ENCODE assay signal across 8 mouse cellular contexts in the genomic region with DNA sequence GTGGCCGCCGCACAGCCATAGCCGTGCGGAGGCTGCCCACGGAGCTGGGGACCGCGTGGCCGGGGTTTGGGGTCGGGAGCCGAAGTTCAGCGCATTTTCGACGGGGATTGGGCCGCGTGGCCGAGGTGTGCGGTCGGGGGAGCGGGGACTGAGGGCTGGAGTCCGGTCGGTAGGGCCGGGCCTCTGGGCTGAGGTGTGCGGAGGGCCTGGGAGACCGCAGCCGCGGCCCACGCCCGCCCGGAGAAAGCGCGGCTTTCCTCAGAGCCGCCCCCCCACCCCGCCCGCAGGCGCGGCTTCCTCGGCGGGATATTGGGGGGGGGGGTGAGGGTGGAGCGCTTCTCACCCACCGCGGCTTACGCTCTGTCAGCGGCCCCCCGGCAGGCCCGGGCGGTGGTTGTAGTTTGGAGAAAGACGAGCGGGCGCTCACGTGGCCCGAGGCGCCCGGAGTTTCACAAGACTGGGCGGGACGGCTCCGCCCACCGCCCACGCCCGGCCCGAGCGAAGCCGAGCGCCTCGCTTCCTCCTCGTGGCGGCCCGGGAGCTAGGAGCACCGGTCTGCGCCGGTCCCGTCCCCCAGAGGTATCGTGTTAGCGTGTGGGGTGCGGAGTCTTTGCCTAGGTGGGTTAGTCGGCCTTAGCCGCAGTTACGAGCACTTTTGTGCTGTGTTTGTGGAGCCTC. TPM values are rescaled to one million over a fixed set of nuclear protein-coding genes. Genes with fewer than 3 reads are reported as not detected.
DNase-seq lines count a peak whose midpoint lies in the region; ATAC-seq and TF ChIP-seq lines count a peak whose summit lies in the region.

No protein-coding gene starts in this region.

- H3K9me3 ChIP-seq in MEL (replicated peaks; ENCODE audit: insufficient read depth, low read length): no peaks in the 10 kb centered on the region
- no peaks in the 10 kb centered on the region for H3K9me3 ChIP-seq in forebrain, embryonic 16.5 days (ENCODE audit: control insufficient read depth, low read length)

- no peak for TF ChIP-seq CTCF in MEL (IDR thresholded peaks at IDR 0.05 in 2 of 3, conservative IDR thresholded peaks at IDR 0.05 in 1 of 3; ENCODE audit: control insufficient read depth in 1 of 3, insufficient read depth in 1 of 3, low read depth in 2 of 3, low read length in 3 of 3, poor library complexity in 1 of 3, severe bottlenecking in 1 of 3)

- peak overlapping the region; percentile 99 for H3K4me2 ChIP-seq in forebrain, embryonic 16.5 days (ENCODE audit: low read length)

- H3K27ac ChIP-seq in MEL (ENCODE audit: control insufficient read depth, low read depth, low read length): peak overlapping the region; percentile 93
- peak overlapping the region; percentile 93 for H3K27ac ChIP-seq in forebrain, embryonic 16.5 days (ENCODE audit: low read length)

- DNase-seq in MEL (ENCODE audit: low read depth, low spot score): peak; percentile 94
- DNase-seq in cerebellum, adult 18-20 months: peak; percentile 51 to 63
- DNase-seq in heart, postnatal 36 days: peak; percentile 85 to 86
- peak; percentile 81 for DNase-seq in layer of hippocampus, adult 9-11 months
- peak; percentile 92 for DNase-seq in lung, postnatal 10 days
- peak; percentile 76 for DNase-seq in ovary, postnatal 14 days (ENCODE audit: low spot score)
- DNase-seq in thymus, postnatal 36 days: peak; percentile 88 to 92

- TF ChIP-seq EP300 in MEL (IDR thresholded peaks at IDR 0.05; ENCODE audit: low read depth in 1 of 2, low read length in 2 of 2): no peak

- peaks cover 87% of the 10 kb centered on the region for H3K79me2 ChIP-seq in MEL (ENCODE audit: control insufficient read depth, insufficient read depth, low read length, poor library complexity)

- peak overlapping the region; percentile 92 for H3K9ac ChIP-seq in MEL (ENCODE audit: control insufficient read depth, low read depth, low read length, poor library complexity, severe bottlenecking)
- H3K9ac ChIP-seq in forebrain, embryonic 16.5 days (replicated peaks; ENCODE audit: low read depth, low read length): peak overlapping the region; percentile 87

- intact Hi-C loops in heart, postnatal 36 days (cut with DNase I): loop anchor here (1.0 kb wide), 1 partner anchor 28 kb away; no protein-coding TSS in a partner anchor

- no peak for TF ChIP-seq RAD21 in MEL (IDR thresholded peaks at IDR 0.05; ENCODE audit: low read depth, low read length)

- H3K27me3 ChIP-seq in MEL (ENCODE audit: control insufficient read depth in 1 of 2, insufficient read depth in 2 of 2, low read length in 2 of 2): no peaks in the 10 kb centered on the region
- H3K27me3 ChIP-seq in forebrain, embryonic 16.5 days (replicated peaks; ENCODE audit: control insufficient read depth, insufficient read depth, low read length): no peaks in the 10 kb centered on the region

- peaks cover 16 to 38% of the 10 kb centered on the region in 2 experiments for H3K36me3 ChIP-seq in MEL (ENCODE audit: control insufficient read depth in 1 of 2, insufficient read depth in 2 of 2, low read length in 2 of 2)
- no peaks in the 10 kb centered on the region for H3K36me3 ChIP-seq in forebrain, embryonic 16.5 days (ENCODE audit: control insufficient read depth, insufficient read depth)

- peak; percentile 65 to 81; a peak in 2 of 4 replicates for TF ChIP-seq POLR2A in MEL (IDR thresholded peaks at IDR 0.05; ENCODE audit: control insufficient read depth in 1 of 2, insufficient read depth in 1 of 2, low read depth in 1 of 2, low read length in 2 of 2, poor library complexity in 1 of 2)

- H3K4me3 ChIP-seq in MEL (ENCODE audit: control insufficient read depth in 1 of 2, insufficient read depth in 1 of 2, low read depth in 2 of 2, low read length in 2 of 2): peak overlapping the region; percentile 97 to 99
- H3K4me3 ChIP-seq in forebrain, embryonic 16.5 days (replicated peaks; ENCODE audit: low read length): peak overlapping the region; percentile 99

- peaks cover 17 to 20% of the 10 kb centered on the region in 2 experiments for H3K4me1 ChIP-seq in MEL (ENCODE audit: control insufficient read depth in 1 of 2, insufficient read depth in 2 of 2, low read length in 2 of 2)
- peaks cover 23% of the 10 kb centered on the region for H3K4me1 ChIP-seq in forebrain, embryonic 16.5 days (replicated peaks; ENCODE audit: control insufficient read depth, insufficient read depth, low read length)

- WGBS in forebrain, embryonic 16.5 days: under 1% methylated on average over 56 of the region's 77 CpGs

- peak; percentile 26 for ATAC-seq in forebrain, embryonic 16.5 days

TF ChIP-seq in MEL, 35 proteins besides CTCF, POLR2A, EP300 and RAD21:
- TF ChIP-seq USF2 (IDR thresholded peaks at IDR 0.05; ENCODE audit: borderline replicate concordance in 1 of 2, insufficient read depth in 1 of 2, low read depth in 1 of 2, low read length in 2 of 2) (peak in 1 of 2 experiments; percentile 51; a peak in 1 of 4 replicates), MAFK (IDR thresholded peaks at IDR 0.05; ENCODE audit: borderline replicate concordance, low read depth, low read length) (no peak), ELF1 (IDR thresholded peaks at IDR 0.05; ENCODE audit: low read depth, low read length) (peak; percentile 61; the same call in 1 of the 2 replicates), HCFC1 (IDR thresholded peaks at IDR 0.05; ENCODE audit: low read depth, low read length) (peak; percentile 55; the same call in 1 of the 2 replicates), NELFE (IDR thresholded peaks at IDR 0.05; ENCODE audit: low read depth, low read length) (peak; percentile 75), CHD2 (IDR thresholded peaks at IDR 0.05; ENCODE audit: low read length) (no peak), JUND (IDR thresholded peaks at IDR 0.05; ENCODE audit: low read depth, low read length) (no peak), MYC (IDR thresholded peaks at IDR 0.05; ENCODE audit: low read depth, low read length) (peak; percentile 84), MAX (IDR thresholded peaks at IDR 0.05; ENCODE audit: low read length) (peak; percentile 86), ZKSCAN1 (IDR thresholded peaks at IDR 0.05; ENCODE audit: low read depth, low read length) (no peak), NRF1 (IDR thresholded peaks at IDR 0.05; ENCODE audit: insufficient read depth, low read depth, low read length, poor library complexity, severe bottlenecking) (peak; percentile 29; the same call in 1 of the 2 replicates), TBP (IDR thresholded peaks at IDR 0.05; ENCODE audit: low read depth, low read length) (0 out of 2 replicates have a peak, but pooled peaks have one; percentile 44), ZNF384 (IDR thresholded peaks at IDR 0.05; ENCODE audit: low read depth, low read length) (no peak), MAZ (IDR thresholded peaks at IDR 0.05; ENCODE audit: low read depth, low read length) (peak; percentile 78; the same call in 1 of the 2 replicates), SIN3A (IDR thresholded peaks at IDR 0.05; ENCODE audit: low read length) (peak; percentile 92; the same call in 1 of the 2 replicates), ZC3H11A (IDR thresholded peaks at IDR 0.05; ENCODE audit: low read depth, low read length) (no peak), BHLHE40 (IDR thresholded peaks at IDR 0.05; ENCODE audit: borderline replicate concordance, low read depth, low read length) (peak; percentile 77), MXI1 (IDR thresholded peaks at IDR 0.05; ENCODE audit: low read depth, low read length) (peak; percentile 99), USF1 (IDR thresholded peaks at IDR 0.05; ENCODE audit: low read depth, low read length) (peak; percentile 92), KAT2A (conservative IDR thresholded peaks at IDR 0.05; ENCODE audit: low read depth, low read length) (peak; percentile 54)

RNA-seq across cellular contexts. Expression of a gene that starts 7.3 kb away (rescaled TPM):
- 868 and 882 TPM in 2 replicates for total RNA-seq in MEL (2012; rRNA removed)
- polyA plus RNA-seq in MEL (2012; ENCODE audit: insufficient read depth in 1 of 2, insufficient read length in 2 of 2, low read depth in 1 of 2, low replicate concordance in 2 of 2, missing spikeins in 1 of 2): 1,000 to 10,000 TPM in 1 of 2 experiments, 100 to 1,000 TPM in 1; 722 to 2,287 TPM
- polyA plus RNA-seq in forebrain, embryonic 16.5 days (2015; fragmentation: Nextera tagmentation; extraction: Ambion mirVana): 366 and 411 TPM in 2 replicates
- total RNA-seq in heart, postnatal 36 days (2021): 100 to 1,000 TPM; 190 to 198 TPM

RNA-seq across cellular contexts. Expression of a gene that starts 30.1 kb away (rescaled TPM):
- total RNA-seq in MEL (2012; rRNA removed): not detected in 2 replicates
- under 1 TPM in 1 of 2 experiments, not detected in 1; 0.22 TPM for polyA plus RNA-seq in MEL (2012; ENCODE audit: insufficient read depth in 1 of 2, insufficient read length in 2 of 2, low read depth in 1 of 2, low replicate concordance in 2 of 2, missing spikeins in 1 of 2)
- 1.5 and 3.5 TPM in 2 replicates for polyA plus RNA-seq in forebrain, embryonic 16.5 days (2015; fragmentation: Nextera tagmentation; extraction: Ambion mirVana)
- total RNA-seq in heart, postnatal 36 days (2021): not detected

RNA-seq across cellular contexts. Expression of a gene that starts 45.5 kb away (rescaled TPM):
- 17.9 and 20.4 TPM in 2 replicates for total RNA-seq in MEL (2012; rRNA removed)
- 10 to 100 TPM in 1 of 2 experiments, not detected in 1; 18.6 TPM for polyA plus RNA-seq in MEL (2012; ENCODE audit: insufficient read depth in 1 of 2, insufficient read length in 2 of 2, low read depth in 1 of 2, low replicate concordance in 2 of 2, missing spikeins in 1 of 2)
- 18.0 and 18.5 TPM in 2 replicates for polyA plus RNA-seq in forebrain, embryonic 16.5 days (2015; fragmentation: Nextera tagmentation; extraction: Ambion mirVana)
- total RNA-seq in heart, postnatal 36 days (2021): under 1 TPM; 0.19 to 0.24 TPM

Comparison
In these comparisons a context has a peak if more than half of its experiments do, and no peak if none do; other contexts are left out.
1. Peak in every context shown above with its lines: DNase-seq, ATAC-seq, H3K4me3 ChIP-seq and H3K27ac ChIP-seq.
2. RNA of a gene that starts 45.5 kb away (total RNA-seq): 17.9 to 20.4 TPM in MEL; 0.19 to 0.24 TPM in heart, postnatal 36 days; every median in the first group is over 10 times any median in the second.